Mouse (Mus musculus): ENCODE measurements at regions not wholly inside any gene's neighbourhood (a gene's known extent, or its start where the extent isn't known, plus 50 kb on each side); places are given as distances from the start of the nearest gene placed in this dataset.

- no peak for DNase-seq (ENCODE audit: low spot score)
- H3K4me3 ChIP-seq = no peak overlapping the region
- peaks cover 8% of the 10 kb centered on the region for H3K4me1 ChIP-seq
- no peaks in the 10 kb centered on the region; the same call in 1 of the 2 replicates for H3K27me3 ChIP-seq (ENCODE audit: low read depth, poor library complexity, severe bottlenecking)
- no peaks in the 10 kb centered on the region for H3K36me3 ChIP-seq
- H3K9me3 ChIP-seq (replicated peaks) = no peaks in the 10 kb centered on the region
- 84% methylated on average over 2 of the region's 2 CpGs for WGBS
- H3K27ac ChIP-seq = no peak overlapping the region
Observed at GRCm38 (mm10) chr1:194878440-194878839, 60.2 kb upstream of the Cd34 start.

GRCm38 (mm10) chr1:194879324-194880233 lies 59.0 kb upstream of the Cd34 start:
- no peaks in the 10 kb centered on the region; the same call in 1 of the 2 replicates for H3K27me3 ChIP-seq (ENCODE audit: low read depth, poor library complexity, severe bottlenecking)
- DNase-seq (ENCODE audit: low spot score) = peak; percentile 96
- no peak overlapping the region for H3K4me3 ChIP-seq
- peak overlapping the region; percentile 53 for H3K27ac ChIP-seq
- no peaks in the 10 kb centered on the region for H3K9me3 ChIP-seq (replicated peaks)
- 23% methylated on average over 22 of the region's 22 CpGs for WGBS
- H3K36me3 ChIP-seq = no peaks in the 10 kb centered on the region
- H3K4me1 ChIP-seq = peaks cover 8% of the 10 kb centered on the region

- no peaks in the 10 kb centered on the region for H3K9me3 ChIP-seq (replicated peaks)
- H3K4me3 ChIP-seq = no peak overlapping the region
- no peak for DNase-seq (ENCODE audit: low spot score)
- no peaks in the 10 kb centered on the region; the same call in 1 of the 2 replicates for H3K27me3 ChIP-seq (ENCODE audit: low read depth, poor library complexity, severe bottlenecking)
- H3K36me3 ChIP-seq = no peaks in the 10 kb centered on the region
- peaks cover 8% of the 10 kb centered on the region for H3K4me1 ChIP-seq
- no peak overlapping the region for H3K27ac ChIP-seq
Observed at GRCm38 (mm10) chr1:194881556-194882223, 56.9 kb upstream of the Cd34 start.

- Histone ChIP-seq H3K36me3 (no peaks in the 10 kb centered on the region), H3K4me3 (no peak overlapping the region), H3K27ac (no peak overlapping the region), H3K27me3 (ENCODE audit: low read depth, poor library complexity, severe bottlenecking) (no peaks in the 10 kb centered on the region), H3K4me1 (no peaks in the 10 kb centered on the region), H3K9me3 (replicated peaks) (no peaks in the 10 kb centered on the region)
- DNase-seq (ENCODE audit: low spot score) = no peak
- 72% methylated on average over 5 of the region's 5 CpGs for WGBS
Observed at GRCm38 (mm10) chr1:194885071-194885686, 53.4 kb upstream of the Cd34 start.

GRCm38 (mm10) chr1:194885687-194886077 lies 52.9 kb upstream of the Cd34 start:
- Histone ChIP-seq H3K4me1 (no peaks in the 10 kb centered on the region), H3K9me3 (replicated peaks) (no peaks in the 10 kb centered on the region), H3K4me3 (no peak overlapping the region), H3K27me3 (ENCODE audit: low read depth, poor library complexity, severe bottlenecking) (no peaks in the 10 kb centered on the region), H3K36me3 (no peaks in the 10 kb centered on the region), H3K27ac (no peak overlapping the region)
- WGBS = 85% methylated on average over 5 of the region's 5 CpGs
- DNase-seq (ENCODE audit: low spot score) = no peak
